ENCODE assay signal across 8 mouse cellular contexts in the genomic region with DNA sequence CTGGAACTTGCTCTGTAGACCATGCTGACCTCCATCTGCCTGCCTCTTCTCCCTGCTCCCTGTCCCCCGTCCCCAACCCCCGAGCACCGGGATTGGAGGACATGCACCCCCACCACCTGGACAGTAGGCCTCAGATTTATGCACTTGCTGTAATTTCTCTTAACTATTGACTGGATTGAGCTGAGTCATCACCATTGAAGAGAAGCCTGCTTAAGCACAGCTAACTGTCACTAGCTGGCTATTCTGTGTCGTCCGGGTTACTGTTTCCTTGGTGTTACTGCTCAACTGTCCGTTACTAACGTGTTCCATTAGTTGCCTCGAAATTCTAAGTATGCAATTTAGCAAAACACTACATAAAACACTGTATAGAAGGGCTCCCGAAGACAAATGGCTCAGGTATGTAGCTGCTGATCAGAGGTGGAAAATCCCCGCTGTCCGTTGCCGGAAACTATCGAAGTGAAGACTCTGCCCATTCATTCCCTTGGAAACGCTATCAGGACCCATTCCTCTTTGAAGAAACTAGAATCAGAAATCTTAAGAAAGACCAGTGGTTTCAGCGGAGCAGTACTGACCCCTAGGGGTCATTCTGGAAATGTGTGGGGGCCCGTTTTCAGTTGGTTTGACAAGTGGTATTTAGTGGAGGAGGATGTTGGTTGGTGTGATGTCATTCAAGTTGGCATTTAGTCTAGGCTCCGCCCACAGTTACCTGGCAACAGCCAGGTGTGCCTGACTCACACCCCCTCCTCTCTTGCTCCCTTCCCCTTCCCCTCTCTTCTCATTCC. TPM values are rescaled to one million over a fixed set of nuclear protein-coding genes. Genes with fewer than 3 reads are reported as not detected.
DNase-seq lines count a peak whose midpoint lies in the region; ATAC-seq and TF ChIP-seq lines count a peak whose summit lies in the region.

No protein-coding gene starts in this region.

- no peak for TF ChIP-seq POLR2A in testis, adult 2 months (IDR thresholded peaks at IDR 0.05; ENCODE audit: control insufficient read depth, low read depth, low read length)
- no peak for TF ChIP-seq POLR2A in bone marrow, adult 2 months (IDR thresholded peaks at IDR 0.05; ENCODE audit: borderline replicate concordance, control insufficient read depth, low read depth, low read length)
- no peak for TF ChIP-seq POLR2A in myocyte (IDR thresholded peaks at IDR 0.05; ENCODE audit: insufficient read length, low read depth)

- intact Hi-C loops in left cerebral cortex, postnatal 36 days (cut with DNase I) = loop anchor here (5.0 kb wide), 1 partner anchor 227 kb away; no protein-coding TSS in a partner anchor

- H3K27ac ChIP-seq in testis, adult 2 months (ENCODE audit: control insufficient read depth, insufficient read depth, low read depth, low read length) = peak overlapping the region; percentile 85
- H3K27ac ChIP-seq in bone marrow, adult 2 months (ENCODE audit: control insufficient read depth, insufficient read depth, low read depth, low read length, poor library complexity) = no peak overlapping the region
- no peak overlapping the region for H3K27ac ChIP-seq in forebrain, embryonic 14.5 days (ENCODE audit: low read depth, low read length)
- no peak overlapping the region for H3K27ac ChIP-seq in intestine, embryonic 16.5 days (ENCODE audit: low read length)

- no peaks in the 10 kb centered on the region for H3K9me3 ChIP-seq in forebrain, embryonic 14.5 days (replicated peaks; ENCODE audit: control insufficient read depth, low read length)
- H3K9me3 ChIP-seq in intestine, embryonic 16.5 days (ENCODE audit: control insufficient read depth, low read length) = no peaks in the 10 kb centered on the region

- H3K79me2 ChIP-seq in myocyte (ENCODE audit: control insufficient read depth, insufficient read depth) = no peaks in the 10 kb centered on the region

- H3K27me3 ChIP-seq in testis, adult 2 months (ENCODE audit: control insufficient read depth, insufficient read depth, low read length) = no peaks in the 10 kb centered on the region
- H3K27me3 ChIP-seq in forebrain, embryonic 14.5 days (replicated peaks; ENCODE audit: control insufficient read depth, insufficient read depth, low read length) = no peaks in the 10 kb centered on the region
- H3K27me3 ChIP-seq in intestine, embryonic 16.5 days (replicated peaks; ENCODE audit: control insufficient read depth, insufficient read depth, low read length) = no peaks in the 10 kb centered on the region
- H3K27me3 ChIP-seq in myocyte (ENCODE audit: control insufficient read depth, insufficient read depth, insufficient read length) = no peaks in the 10 kb centered on the region

- H3K4me2 ChIP-seq in forebrain, embryonic 14.5 days (ENCODE audit: low read length) = no peak overlapping the region
- H3K4me2 ChIP-seq in intestine, embryonic 16.5 days (ENCODE audit: low read depth, low read length) = no peak overlapping the region
- H3K4me2 ChIP-seq in myocyte (ENCODE audit: low read depth) = no peak overlapping the region

- H3K4me3 ChIP-seq in testis, adult 2 months (ENCODE audit: control insufficient read depth, low read depth, low read length) = peak overlapping the region; percentile 69
- no peak overlapping the region for H3K4me3 ChIP-seq in bone marrow, adult 2 months (replicated peaks; ENCODE audit: control insufficient read depth, low read depth, low read length)
- no peak overlapping the region for H3K4me3 ChIP-seq in forebrain, embryonic 14.5 days (ENCODE audit: low read depth, low read length)
- H3K4me3 ChIP-seq in intestine, embryonic 16.5 days (ENCODE audit: low read length) = no peak overlapping the region
- no peak overlapping the region for H3K4me3 ChIP-seq in myocyte

- WGBS in bone marrow, adult 2 months = 60% methylated on average over 17 of the region's 17 CpGs
- 48% methylated on average over 17 of the region's 17 CpGs for WGBS in forebrain, embryonic 14.5 days
- WGBS in intestine, embryonic 16.5 days = 52% methylated on average over 17 of the region's 17 CpGs

- peaks cover 1% of the 10 kb centered on the region; the same call in 1 of the 2 replicates for H3K36me3 ChIP-seq in testis, adult 2 months (ENCODE audit: control insufficient read depth, insufficient read depth, low read length)
- peaks cover 13% of the 10 kb centered on the region; the same call in 1 of the 2 replicates for H3K36me3 ChIP-seq in forebrain, embryonic 14.5 days (ENCODE audit: control insufficient read depth, insufficient read depth, low read length)
- H3K36me3 ChIP-seq in intestine, embryonic 16.5 days (ENCODE audit: control insufficient read depth, insufficient read depth, low read length) = peaks cover 7% of the 10 kb centered on the region; the same call in 1 of the 2 replicates
- peaks cover 35% of the 10 kb centered on the region for H3K36me3 ChIP-seq in myocyte (ENCODE audit: control insufficient read depth, insufficient read depth)

- no peak overlapping the region for H3K9ac ChIP-seq in forebrain, embryonic 14.5 days (ENCODE audit: low read length)
- H3K9ac ChIP-seq in intestine, embryonic 16.5 days (ENCODE audit: low read depth, low read length) = no peak overlapping the region

- no peak for TF ChIP-seq CTCF in testis, adult 2 months (IDR thresholded peaks at IDR 0.05; ENCODE audit: control insufficient read depth, insufficient read depth, insufficient replicate concordance, low read depth, low read length)
- peak; percentile 3; the same call in 1 of the 2 replicates for TF ChIP-seq CTCF in bone marrow, adult 2 months (IDR thresholded peaks at IDR 0.05; ENCODE audit: control insufficient read depth, insufficient read depth, low read length)

- H3K4me1 ChIP-seq in testis, adult 2 months (ENCODE audit: control insufficient read depth, insufficient read depth, low read length) = peaks cover 9% of the 10 kb centered on the region
- H3K4me1 ChIP-seq in bone marrow, adult 2 months (ENCODE audit: control insufficient read depth, insufficient read depth, low read length) = no peaks in the 10 kb centered on the region; the same call in 1 of the 2 replicates
- H3K4me1 ChIP-seq in forebrain, embryonic 14.5 days (ENCODE audit: control insufficient read depth, insufficient read depth, low read length) = no peaks in the 10 kb centered on the region
- no peaks in the 10 kb centered on the region for H3K4me1 ChIP-seq in intestine, embryonic 16.5 days (ENCODE audit: control insufficient read depth, insufficient read depth, low read length)

- H3ac ChIP-seq in myocyte (ENCODE audit: control insufficient read depth, insufficient read length) = no peak overlapping the region

- no peak for DNase-seq in testis, postnatal 14 days (ENCODE audit: low spot score)
- peak; percentile 73 for DNase-seq in forebrain, embryonic 14.5 days (ENCODE audit: low spot score)
- peak; percentile 62 to 70 for DNase-seq in left cerebral cortex, postnatal 36 days (ENCODE audit: low spot score in 2 of 2)
- DNase-seq in thymus, postnatal 25 days = peak; percentile 66

- ATAC-seq in forebrain, embryonic 14.5 days = 0 out of 2 replicates have a peak, but pooled peaks have one; percentile 23
- ATAC-seq in intestine, embryonic 16.5 days = peak; percentile 18; the same call in 1 of the 2 replicates

TF ChIP-seq in myocyte, 11 proteins besides CTCF, POLR2A, EP300 and RAD21:
- peak; percentile 41 for TF ChIP-seq POLR2AphosphoS2 (IDR thresholded peaks at IDR 0.05; ENCODE audit: insufficient read length, low read depth)
- TF ChIP-seq MAX (IDR thresholded peaks at IDR 0.05; ENCODE audit: low read depth) = no peak
- TF ChIP-seq E2F4 (IDR thresholded peaks at IDR 0.05; ENCODE audit: insufficient read depth) = no peak

RNA-seq across cellular contexts. Expression of a gene that starts 14.3 kb away (rescaled TPM):
- polyA plus RNA-seq in testis, adult 2 months (2012; rRNA removed) = 84.7 and 87.1 TPM in 2 replicates
- 4.7 and 21.0 TPM in 2 replicates for polyA plus RNA-seq in bone marrow, adult 2 months (2011; ENCODE audit: insufficient read depth, insufficient read length, low replicate concordance, missing spikeins)
- 73.7 and 122 TPM in 2 replicates for polyA plus RNA-seq in forebrain, embryonic 14.5 days (2014; fragmentation: Nextera tagmentation; extraction: Ambion mirVana)
- 50.8 and 51.6 TPM in 2 replicates for polyA plus RNA-seq in intestine, embryonic 16.5 days (2015; fragmentation: Nextera tagmentation; extraction: Ambion mirVana)
- 100 to 1,000 TPM in 1 of 2 experiments, 10 to 100 TPM in 1; 80.5 to 105 TPM for total RNA-seq in left cerebral cortex, postnatal 36 days (2021)
- polyA plus RNA-seq in myocyte (2012; fragmentation: generic; extraction: Trizol) = 21.3 TPM

RNA-seq across cellular contexts. Expression of a gene that starts 33.5 kb away (rescaled TPM):
- polyA plus RNA-seq in testis, adult 2 months (2012; rRNA removed) = 295 and 322 TPM in 2 replicates
- 9.6 and 24.6 TPM in 2 replicates for polyA plus RNA-seq in bone marrow, adult 2 months (2011; ENCODE audit: insufficient read depth, insufficient read length, low replicate concordance, missing spikeins)
- polyA plus RNA-seq in forebrain, embryonic 14.5 days (2014; fragmentation: Nextera tagmentation; extraction: Ambion mirVana) = 1.7 and 1.9 TPM in 2 replicates
- polyA plus RNA-seq in intestine, embryonic 16.5 days (2015; fragmentation: Nextera tagmentation; extraction: Ambion mirVana) = 0.79 and 0.82 TPM in 2 replicates
- total RNA-seq in left cerebral cortex, postnatal 36 days (2021) = 1 to 10 TPM; 1.3 TPM
- 0.08 TPM for polyA plus RNA-seq in myocyte (2012; fragmentation: generic; extraction: Trizol)

RNA-seq across cellular contexts. Expression of a gene that starts 36.1 kb away (rescaled TPM):
- 23.5 and 25.0 TPM in 2 replicates for polyA plus RNA-seq in testis, adult 2 months (2012; rRNA removed)
- polyA plus RNA-seq in bone marrow, adult 2 months (2011; ENCODE audit: insufficient read depth, insufficient read length, low replicate concordance, missing spikeins) = 65.2 and 80.9 TPM in 2 replicates
- 210 TPM in 2 replicates for polyA plus RNA-seq in forebrain, embryonic 14.5 days (2014; fragmentation: Nextera tagmentation; extraction: Ambion mirVana)
- 234 and 240 TPM in 2 replicates for polyA plus RNA-seq in intestine, embryonic 16.5 days (2015; fragmentation: Nextera tagmentation; extraction: Ambion mirVana)
- total RNA-seq in left cerebral cortex, postnatal 36 days (2021) = 100 to 1,000 TPM; 133 to 152 TPM
- polyA plus RNA-seq in myocyte (2012; fragmentation: generic; extraction: Trizol) = 181 TPM

Comparison
In these comparisons a context has a peak if more than half of its experiments do, and no peak if none do; other contexts are left out.
1. RNA of a gene that starts 33.5 kb away (polyA plus RNA-seq): 295 to 322 TPM in testis, adult 2 months; 9.6 to 24.6 TPM in bone marrow, adult 2 months, 1.7 to 1.9 TPM in forebrain, embryonic 14.5 days, 0.79 to 0.82 TPM in intestine, embryonic 16.5 days and 0.08 TPM in myocyte (single experiment); every median in the first group is over 10 times any median in the second.